8 mouse cellular contexts compared by ENCODE assay signal in genomic region chr17:30027343-30028029, GRCm38 (mm10). TPM values are rescaled to one million over a fixed set of nuclear protein-coding genes. Genes with fewer than 3 reads are reported as not detected.
A peak's percentile ranks its signal among the peaks of the same experiment; 100 is the strongest.
DNase-seq lines count a peak whose midpoint lies in the region; ATAC-seq lines count a peak whose summit lies in the region.

No protein-coding gene starts in this region.

- peak overlapping the region; percentile 24; the same call in 1 of the 2 replicates for H3K27ac ChIP-seq in brown adipose tissue, adult 24 weeks (replicated peaks; ENCODE audit: low read depth, low read length)
- peak overlapping the region; percentile 13 to 60; a peak in 3 of 4 replicates for H3K27ac ChIP-seq in heart, embryonic 14.5 days (replicated peaks in 1 of 2; ENCODE audit: control insufficient read depth in 1 of 2, insufficient read depth in 1 of 2, low read depth in 2 of 2, low read length in 2 of 2)

- WGBS in heart, embryonic 14.5 days, result 40% methylated on average over 1 of the region's 1 CpGs

- H3K36me3 ChIP-seq in heart, embryonic 14.5 days (ENCODE audit: control insufficient read depth, insufficient read depth, low read length), result no peaks in the 10 kb centered on the region

- no peaks in the 10 kb centered on the region for H3K9me3 ChIP-seq in heart, embryonic 14.5 days (ENCODE audit: control insufficient read depth, low read length)

- no peak overlapping the region for H3K9ac ChIP-seq in heart, embryonic 14.5 days (ENCODE audit: low read length)

- DNase-seq in cerebellum, adult 9-10 months, result peak; percentile 36
- DNase-seq in 3T3-L1 (ENCODE audit: low read depth, low spot score), result peak; percentile 71
- DNase-seq in kidney, postnatal 25 days, result peak; percentile 61 to 78
- DNase-seq in naive thymus-derived CD4-positive, alpha-beta T cell, adult 2 months (ENCODE audit: low read depth), result peak; percentile 88

- peaks cover 24% of the 10 kb centered on the region for H3K4me1 ChIP-seq in brown adipose tissue, adult 24 weeks (ENCODE audit: control insufficient read depth, insufficient read depth, insufficient read length, low read length)
- H3K4me1 ChIP-seq in heart, embryonic 14.5 days (ENCODE audit: control insufficient read depth in 2 of 2, insufficient read depth in 2 of 2, low read length in 2 of 2), result peaks cover 16 to 77% of the 10 kb centered on the region in 2 experiments

- peak overlapping the region; percentile 43 for H3K4me2 ChIP-seq in heart, embryonic 14.5 days (ENCODE audit: low read length)

- no peaks in the 10 kb centered on the region for H3K27me3 ChIP-seq in heart, embryonic 14.5 days (ENCODE audit: control insufficient read depth, insufficient read depth, low read length)

- no peak overlapping the region for H3K4me3 ChIP-seq in brown adipose tissue, adult 24 weeks (ENCODE audit: insufficient read depth, low read depth, low read length)
- H3K4me3 ChIP-seq in heart, embryonic 14.5 days (ENCODE audit: control insufficient read depth in 1 of 2, insufficient read depth in 1 of 2, low read depth in 1 of 2, low read length in 2 of 2), result no peak overlapping the region

- no peak for ATAC-seq in cerebellum, adult (ENCODE audit: insufficient number of reproducible peaks, low FRiP score, low TSS enrichment)
- ATAC-seq in heart, embryonic 14.5 days (ENCODE audit: insufficient number of reproducible peaks, insufficient read depth, low FRiP score, low read depth), result peak; percentile 70
- no peak for ATAC-seq in erythroid progenitor cell, adult 5-6 weeks (replicated peaks; ENCODE audit: low FRiP score, poor library complexity, severe bottlenecking)

RNA-seq across cellular contexts. Expression of gene Zfand3, which starts 23.0 kb away (rescaled TPM):
- 71.5 and 105 TPM in 2 replicates for polyA plus RNA-seq in brown adipose tissue, adult 24 weeks (2012; ENCODE audit: insufficient read depth, insufficient read length, missing spikeins)
- 39.8 and 48.1 TPM in 2 replicates for polyA plus RNA-seq in heart, embryonic 14.5 days (2014; fragmentation: Nextera tagmentation; extraction: Ambion mirVana)
- total RNA-seq in erythroid progenitor cell, adult 5-6 weeks (2015; ENCODE audit: low replicate concordance), result 10.9 and 17.3 TPM in 2 replicates
- total RNA-seq in erythroid progenitor cell, adult 5-6 weeks (2017; ENCODE audit: low replicate concordance), result 7.3 and 10.5 TPM in 2 replicates

RNA-seq across cellular contexts. Expression of gene Mdga1, which starts 57.6 kb away (rescaled TPM):
- not detected in 2 replicates for polyA plus RNA-seq in brown adipose tissue, adult 24 weeks (2012; ENCODE audit: insufficient read depth, insufficient read length, missing spikeins)
- 6.3 and 6.6 TPM in 2 replicates for polyA plus RNA-seq in heart, embryonic 14.5 days (2014; fragmentation: Nextera tagmentation; extraction: Ambion mirVana)
- total RNA-seq in erythroid progenitor cell, adult 5-6 weeks (2015; ENCODE audit: low replicate concordance), result 5.0 TPM in 1 of 2 replicates, not detected in the other
- total RNA-seq in erythroid progenitor cell, adult 5-6 weeks (2017; ENCODE audit: low replicate concordance), result 2.6 TPM in 1 of 2 replicates, not detected in the other

Comparison
In these comparisons a context has a peak if more than half of its experiments do, and no peak if none do; other contexts are left out.
1. DNase-seq: peak in every context shown above with its lines; median percentile 88 in naive thymus-derived CD4-positive, alpha-beta T cell, adult 2 months; 71 in 3T3-L1; 70 in kidney, postnatal 25 days; 36 in cerebellum, adult 9-10 months.